Comparison of ENCODE assay signal across 8 mouse cellular contexts in the genomic region with DNA sequence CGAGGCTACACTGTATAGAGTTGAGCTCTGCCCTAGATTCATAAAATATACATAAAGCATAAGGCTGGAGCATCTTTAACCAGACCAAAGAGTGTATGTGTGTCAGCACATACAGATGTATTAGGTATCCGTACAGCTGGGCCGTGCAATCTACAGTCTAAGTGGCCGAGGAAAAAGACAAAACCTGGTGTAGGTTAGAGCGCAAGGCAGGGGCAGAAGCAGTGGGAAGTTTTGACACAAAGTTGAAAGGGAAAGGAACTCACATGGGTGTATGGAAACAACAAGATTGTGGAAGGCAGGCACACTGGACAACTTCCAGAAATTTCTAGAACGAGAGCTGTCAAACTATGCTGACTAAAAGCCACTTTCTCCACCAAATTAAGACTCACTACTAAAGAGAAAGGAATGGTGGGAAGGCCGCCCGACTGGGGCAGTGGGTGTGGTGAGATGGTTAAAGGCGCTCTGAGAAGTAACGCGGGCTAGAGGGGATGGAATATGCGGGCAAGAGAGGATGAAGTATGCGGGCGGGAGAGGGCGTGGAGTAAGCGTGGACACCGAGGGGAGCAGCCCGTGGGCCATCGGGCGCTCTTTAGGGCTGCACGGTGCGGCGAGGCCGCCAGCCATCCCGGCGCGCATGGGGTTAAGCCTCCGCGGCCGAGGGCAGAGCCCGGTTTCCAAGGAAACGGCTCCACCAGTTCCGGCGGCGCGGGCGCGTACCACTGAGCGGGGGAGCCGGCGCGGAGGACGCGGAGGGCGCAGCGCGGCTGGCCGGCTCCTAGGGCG. TPM values are rescaled to one million over a fixed set of nuclear protein-coding genes. Genes with fewer than 3 reads are reported as not detected.
DNase-seq lines count a peak whose midpoint lies in the region; ATAC-seq and TF ChIP-seq lines count a peak whose summit lies in the region.

No protein-coding gene starts in this region.

- H3K4me2 ChIP-seq in forebrain, embryonic 16.5 days (ENCODE audit: low read length), result peak overlapping the region; percentile 74
- H3K4me2 ChIP-seq in lung, embryonic 14.5 days, result peak overlapping the region; percentile 100

- peak overlapping the region; percentile 79 to 93 for H3K4me3 ChIP-seq in ES-E14 (ENCODE audit: insufficient read depth in 1 of 2, low read depth in 1 of 2, low read length in 2 of 2, poor library complexity in 1 of 2, severe bottlenecking in 1 of 2)
- H3K4me3 ChIP-seq in forebrain, embryonic 16.5 days (replicated peaks; ENCODE audit: low read length), result peak overlapping the region; percentile 80
- peak overlapping the region; percentile 85 for H3K4me3 ChIP-seq in layer of hippocampus, adult 2 months
- H3K4me3 ChIP-seq in lung, embryonic 14.5 days (ENCODE audit: low read depth, low read length), result peak overlapping the region; percentile 86

- TF ChIP-seq CTCF in layer of hippocampus, adult 2 months (conservative IDR thresholded peaks at IDR 0.05), result no peak
- TF ChIP-seq CTCF in lung, embryonic 14.5 days (IDR thresholded peaks at IDR 0.05; ENCODE audit: low read depth), result no peak

- in situ Hi-C loops in ES-E14 (cut with MboI; ENCODE audit: low sequenced_read_pairs in 2 of 2, unreplicated experiment in 2 of 2), result loop anchor here (25.0 kb wide), 2 partner anchors 434 to 709 kb away; a partner anchor contains a TSS

- peak overlapping the region; percentile 97 for H3K9ac ChIP-seq in ES-E14 (ENCODE audit: insufficient read depth, low read depth, low read length, poor library complexity, severe bottlenecking)
- H3K9ac ChIP-seq in forebrain, embryonic 16.5 days (replicated peaks; ENCODE audit: low read depth, low read length), result peak overlapping the region; percentile 89
- peak overlapping the region; percentile 92 for H3K9ac ChIP-seq in lung, embryonic 14.5 days

- H3K9me3 ChIP-seq in ES-E14 (ENCODE audit: control insufficient read depth, insufficient read depth, low read depth, low read length), result no peaks in the 10 kb centered on the region
- no peaks in the 10 kb centered on the region for H3K9me3 ChIP-seq in forebrain, embryonic 16.5 days (ENCODE audit: control insufficient read depth, low read length)
- H3K9me3 ChIP-seq in lung, embryonic 14.5 days (ENCODE audit: low read depth, low read length), result no peaks in the 10 kb centered on the region

- peaks cover 11% of the 10 kb centered on the region for H3K36me3 ChIP-seq in ES-E14 (ENCODE audit: control insufficient read depth, insufficient read depth, low read length, poor library complexity, severe bottlenecking)
- no peaks in the 10 kb centered on the region for H3K36me3 ChIP-seq in forebrain, embryonic 16.5 days (ENCODE audit: control insufficient read depth, insufficient read depth)
- H3K36me3 ChIP-seq in lung, embryonic 14.5 days (ENCODE audit: insufficient read depth), result peaks cover 17% of the 10 kb centered on the region

- peak; percentile 95 for ATAC-seq in forebrain, embryonic 16.5 days
- ATAC-seq in lung, embryonic 14.5 days (ENCODE audit: insufficient read depth), result peak; percentile 91
- ATAC-seq in neutrophil, adult 5-6 weeks (ENCODE audit: extremely low read depth, insufficient number of reproducible peaks, low FRiP score, poor library complexity, severe bottlenecking), result peak; percentile 59

- intact Hi-C loops in heart, postnatal 36 days (cut with DNase I), result no loop called here

- WGBS in forebrain, embryonic 16.5 days, result 1% methylated on average over 46 of the region's 49 CpGs
- WGBS in lung, embryonic 14.5 days, result under 1% methylated on average over 49 of the region's 49 CpGs

- peak; percentile 69 for DNase-seq in ES-E14 (ENCODE audit: low read depth, low spot score)
- DNase-seq in cerebellum, adult 18-20 months, result peak; percentile 83 to 90
- DNase-seq in heart, postnatal 36 days, result peak; percentile 82 to 93
- peak; percentile 77 to 79 for DNase-seq in layer of hippocampus, adult 2 months (ENCODE audit: low spot score in 2 of 2)
- peak; percentile 96 for DNase-seq in lung, embryonic 14.5 days
- peak; percentile 86 for DNase-seq in testis, postnatal 14 days (ENCODE audit: low spot score)

- peak overlapping the region; percentile 74 for H3K27ac ChIP-seq in ES-E14 (ENCODE audit: insufficient read depth, low read depth, low read length, poor library complexity, severe bottlenecking)
- H3K27ac ChIP-seq in forebrain, embryonic 16.5 days (ENCODE audit: low read length), result peak overlapping the region; percentile 99
- peak overlapping the region; percentile 98 for H3K27ac ChIP-seq in layer of hippocampus, adult 2 months
- H3K27ac ChIP-seq in lung, embryonic 14.5 days (ENCODE audit: low read depth), result peak overlapping the region; percentile 97

- no peaks in the 10 kb centered on the region for H3K27me3 ChIP-seq in forebrain, embryonic 16.5 days (replicated peaks; ENCODE audit: control insufficient read depth, insufficient read depth, low read length)
- H3K27me3 ChIP-seq in lung, embryonic 14.5 days (ENCODE audit: insufficient read depth, low read length), result no peaks in the 10 kb centered on the region

- peaks cover 2 to 5% of the 10 kb centered on the region in 2 experiments; a peak in 2 of 4 replicates for H3K4me1 ChIP-seq in ES-E14 (ENCODE audit: control insufficient read depth in 2 of 2, insufficient read depth in 2 of 2, low read length in 2 of 2, poor library complexity in 1 of 2)
- H3K4me1 ChIP-seq in forebrain, embryonic 16.5 days (replicated peaks; ENCODE audit: control insufficient read depth, insufficient read depth, low read length), result peaks cover 28% of the 10 kb centered on the region
- peaks cover 9% of the 10 kb centered on the region; the same call in 1 of the 2 replicates for H3K4me1 ChIP-seq in lung, embryonic 14.5 days (ENCODE audit: insufficient read depth)

TF ChIP-seq in ES-E14, 5 proteins besides CTCF, POLR2A, EP300 and RAD21:
- TF ChIP-seq HCFC1 (IDR thresholded peaks at IDR 0.05; ENCODE audit: borderline replicate concordance, insufficient read depth, low read length) (0 out of 2 replicates have a peak, but pooled peaks have one; percentile 62), CHD2 (IDR thresholded peaks at IDR 0.05; ENCODE audit: low read depth, low read length) (no peak)
TF ChIP-seq in ES-E14: peak in this region for 1.

RNA-seq across cellular contexts. Expression of a gene that starts 0.7 kb away (rescaled TPM):
- 44.1 and 47.9 TPM in 2 replicates for total RNA-seq in ES-E14 (2012; rRNA removed)
- 3.1 and 3.3 TPM in 2 replicates for polyA plus RNA-seq in forebrain, embryonic 16.5 days (2015; fragmentation: Nextera tagmentation; extraction: Ambion mirVana)
- 10 to 100 TPM; 14.1 to 16.5 TPM for total RNA-seq in heart, postnatal 36 days (2021)
- 10 to 100 TPM; 32.3 to 34.3 TPM for total RNA-seq in layer of hippocampus, adult 2 months (2021)
- 6.0 and 6.2 TPM in 2 replicates for polyA plus RNA-seq in lung, embryonic 14.5 days (2014; fragmentation: Nextera tagmentation; extraction: Ambion mirVana)
- total RNA-seq in neutrophil, adult 5-6 weeks (2017), result 58.9 and 63.7 TPM in 2 replicates

Comparison
In these comparisons a context has a peak if more than half of its experiments do, and no peak if none do; other contexts are left out.
1. Peak in every context shown above with its lines: DNase-seq, ATAC-seq, H3K4me3 ChIP-seq and H3K27ac ChIP-seq.